Mouse (Mus musculus): ENCODE data around the gene Stat1. TPM values are rescaled to one million over a fixed set of nuclear protein-coding genes. Genes with fewer than 3 reads are reported as not detected.
A peak's percentile ranks its signal among the peaks of the same experiment; 100 is the strongest.

The Stat1 gene
- polyA plus RNA-seq (2015; fragmentation: Nextera tagmentation; extraction: Ambion mirVana), result 10.5 and 13.2 TPM in 2 replicates

DNA sequence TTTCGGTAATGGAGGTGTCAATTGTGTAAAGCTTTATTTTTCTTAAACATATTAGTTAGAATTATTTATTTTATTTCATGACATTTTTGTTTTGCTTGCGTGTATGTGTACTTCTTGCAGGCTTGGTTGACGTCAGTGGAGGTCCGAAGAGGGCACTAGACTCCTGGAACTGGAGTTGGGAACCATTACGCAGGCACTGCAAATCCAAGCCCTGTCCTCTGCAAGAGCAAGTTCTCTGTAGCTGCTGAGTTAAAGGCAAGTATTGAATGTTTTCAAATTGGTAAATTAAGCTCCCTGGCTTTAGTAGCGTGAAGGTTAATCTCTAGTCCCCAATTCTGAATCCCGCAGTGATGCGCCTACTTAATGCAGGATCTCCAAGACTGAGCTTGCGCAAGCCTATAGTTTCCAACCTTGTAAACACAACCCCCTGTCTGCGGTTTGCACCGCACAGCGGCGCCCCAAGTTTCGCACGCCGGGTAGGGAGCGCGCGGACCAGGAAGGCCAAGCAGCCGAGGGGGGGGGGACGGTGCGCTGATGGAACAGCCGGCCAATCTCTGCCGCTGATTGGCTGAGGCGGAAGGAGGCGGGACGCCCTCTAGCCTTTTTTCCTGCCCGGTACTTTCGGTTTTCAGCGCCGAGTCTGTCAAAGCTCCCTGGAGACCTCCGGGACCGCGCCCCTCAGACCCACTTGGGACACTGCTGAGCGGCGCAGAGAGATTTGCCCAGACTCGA, at the start of gene Stat1:
Stat1 (plus strand) TSS at position 581 of the 732 bp plus-strand sequence.
- Histone ChIP-seq H3K4me3 (replicated peaks; ENCODE audit: low read length) (peak within 1 kb of the TSS; percentile 71), H3K27me3 (replicated peaks; ENCODE audit: control insufficient read depth, insufficient read depth, low read length) (no peaks in the 10 kb centered on the region), H3K27ac (ENCODE audit: low read length) (0 out of 2 replicates have a peak within 1 kb of the TSS, but pooled peaks have one; percentile 2), H3K9me3 (ENCODE audit: control insufficient read depth, low read length) (no peaks in the 10 kb centered on the region), H3K4me1 (replicated peaks; ENCODE audit: control insufficient read depth, insufficient read depth, low read length) (peaks cover 10% of the 10 kb centered on the region), H3K36me3 (ENCODE audit: control insufficient read depth, insufficient read depth) (no peaks in the 10 kb centered on the region), H3K9ac (replicated peaks; ENCODE audit: low read depth, low read length) (peak within 1 kb of the TSS; percentile 62), H3K4me2 (ENCODE audit: low read length) (peak within 1 kb of the TSS; percentile 99)
- 3% methylated on average over 37 of the region's 37 CpGs for WGBS
- peak; percentile 95 for ATAC-seq

DNA sequence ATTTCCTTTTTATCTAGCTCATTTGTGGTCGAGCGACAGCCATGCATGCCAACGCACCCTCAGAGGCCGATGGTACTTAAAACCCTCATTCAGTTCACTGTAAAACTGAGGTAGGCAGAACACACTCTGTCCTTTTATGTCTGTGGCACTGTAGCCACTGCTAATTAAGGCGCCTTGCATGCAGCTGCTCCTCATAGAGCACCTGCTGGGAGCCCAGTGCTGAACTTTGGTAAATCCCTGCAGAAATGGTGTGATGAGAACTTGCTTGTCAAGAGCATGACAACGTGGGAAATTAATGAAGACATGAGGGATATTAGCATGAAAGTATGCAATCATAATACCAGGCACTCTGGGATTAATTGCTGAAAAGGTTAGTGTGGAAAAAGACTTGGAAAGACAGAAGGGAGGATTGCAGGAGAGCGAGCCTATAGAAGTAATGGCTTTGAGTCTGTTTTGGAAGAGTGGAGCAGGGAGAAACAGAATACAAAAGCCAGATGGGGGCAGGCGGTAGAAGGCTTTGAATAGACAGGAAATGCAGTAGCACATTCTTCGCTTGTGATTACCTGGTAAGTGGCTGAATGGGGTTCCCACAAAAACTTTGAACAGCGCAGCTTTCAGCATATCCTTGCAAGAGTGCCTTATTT, 39.4 kb upstream of the Stat1 start:
- peak overlapping the region; percentile 1; the same call in 1 of the 2 replicates for H3K4me2 ChIP-seq (ENCODE audit: low read length)
- no peaks in the 10 kb centered on the region for H3K27me3 ChIP-seq (replicated peaks; ENCODE audit: control insufficient read depth, insufficient read depth, low read length)
- WGBS, result under 1% methylated on average over 10 of the region's 10 CpGs
- peaks cover 11% of the 10 kb centered on the region for H3K4me1 ChIP-seq (replicated peaks; ENCODE audit: control insufficient read depth, insufficient read depth, low read length)
- no peak overlapping the region for H3K4me3 ChIP-seq (replicated peaks; ENCODE audit: low read length)
- H3K27ac ChIP-seq (ENCODE audit: low read length), result peak overlapping the region; percentile 6; the same call in 1 of the 2 replicates
- H3K9me3 ChIP-seq (ENCODE audit: control insufficient read depth, low read length), result no peaks in the 10 kb centered on the region
- ATAC-seq, result peak; percentile 79
- no peaks in the 10 kb centered on the region for H3K36me3 ChIP-seq (ENCODE audit: control insufficient read depth, insufficient read depth)
- H3K9ac ChIP-seq (replicated peaks; ENCODE audit: low read depth, low read length), result no peak overlapping the region

DNA sequence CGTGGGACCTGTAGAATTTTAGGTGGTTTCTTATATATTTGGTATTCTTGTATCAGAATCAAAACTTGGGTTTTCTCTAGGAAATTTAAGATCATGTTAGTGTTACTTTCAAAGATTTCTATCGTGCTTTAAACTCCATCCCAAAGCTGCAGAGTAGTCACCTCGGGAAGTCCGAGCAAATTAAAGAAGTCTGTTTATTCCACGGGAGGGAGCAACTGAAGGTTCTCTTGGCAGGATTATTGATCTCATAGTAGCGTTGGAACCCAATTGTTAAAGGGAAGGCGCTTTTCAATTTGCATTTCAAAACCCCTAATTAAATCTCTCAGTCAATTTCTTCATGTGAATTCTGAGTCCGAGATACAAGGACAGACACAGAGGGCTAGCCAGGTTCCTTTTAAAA, 38.9 kb upstream of the Stat1 start:
- Histone ChIP-seq H3K4me1 (replicated peaks; ENCODE audit: control insufficient read depth, insufficient read depth, low read length) (peaks cover 11% of the 10 kb centered on the region), H3K9me3 (ENCODE audit: control insufficient read depth, low read length) (no peaks in the 10 kb centered on the region), H3K27ac (ENCODE audit: low read length) (no peak overlapping the region), H3K36me3 (ENCODE audit: control insufficient read depth, insufficient read depth) (no peaks in the 10 kb centered on the region), H3K27me3 (replicated peaks; ENCODE audit: control insufficient read depth, insufficient read depth, low read length) (no peaks in the 10 kb centered on the region), H3K4me3 (replicated peaks; ENCODE audit: low read length) (no peak overlapping the region), H3K9ac (replicated peaks; ENCODE audit: low read depth, low read length) (no peak overlapping the region), H3K4me2 (ENCODE audit: low read length) (no peak overlapping the region)
- ATAC-seq, result no peak
- under 1% methylated on average over 8 of the region's 8 CpGs for WGBS

DNA sequence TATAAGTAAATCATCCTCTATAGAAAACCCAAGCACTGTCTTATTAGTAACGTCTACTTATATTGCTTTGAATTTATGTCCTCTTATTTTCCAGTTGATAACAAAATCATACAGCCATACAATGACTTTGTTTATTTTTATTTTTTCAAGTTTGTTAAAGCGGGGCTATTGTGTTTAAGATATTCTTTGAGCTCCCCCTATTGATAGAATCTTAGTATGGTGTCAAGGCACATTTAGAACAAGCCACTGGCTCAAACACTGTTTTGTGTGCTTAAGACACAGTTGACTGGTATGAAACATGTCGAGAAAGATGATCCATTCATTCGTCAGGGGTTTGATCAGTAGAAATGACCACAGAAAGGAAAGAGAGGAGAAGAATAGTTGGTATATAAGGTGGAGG, 33.0 kb upstream of the Stat1 start:
- Histone ChIP-seq H3K4me3 (replicated peaks; ENCODE audit: low read length) (no peak overlapping the region), H3K9me3 (ENCODE audit: control insufficient read depth, low read length) (no peaks in the 10 kb centered on the region), H3K27ac (ENCODE audit: low read length) (no peak overlapping the region), H3K9ac (replicated peaks; ENCODE audit: low read depth, low read length) (no peak overlapping the region), H3K36me3 (ENCODE audit: control insufficient read depth, insufficient read depth) (no peaks in the 10 kb centered on the region), H3K4me1 (replicated peaks; ENCODE audit: control insufficient read depth, insufficient read depth, low read length) (no peaks in the 10 kb centered on the region), H3K4me2 (ENCODE audit: low read length) (no peak overlapping the region), H3K27me3 (replicated peaks; ENCODE audit: control insufficient read depth, insufficient read depth, low read length) (no peaks in the 10 kb centered on the region)
- ATAC-seq, result no peak
- 40% methylated on average over 4 of the region's 4 CpGs for WGBS

DNA sequence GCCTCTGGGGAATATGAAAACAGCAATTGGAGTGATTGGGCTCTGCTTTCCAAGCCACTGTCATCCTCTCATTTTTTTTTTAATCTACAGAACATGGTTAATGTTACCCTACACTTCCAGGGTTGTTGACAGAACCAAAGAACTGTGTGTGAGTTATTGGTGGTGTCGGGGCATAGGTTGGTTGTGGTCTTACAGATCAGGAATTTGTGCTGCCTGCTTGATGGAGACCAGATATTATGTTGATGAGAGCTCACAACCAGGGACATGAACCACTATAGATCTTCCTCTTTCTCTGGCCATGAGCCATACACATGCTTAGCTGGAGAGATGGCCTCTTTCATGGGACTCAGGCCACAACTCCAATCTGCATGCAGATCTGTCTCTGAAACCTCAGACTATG, 32.1 kb upstream of the Stat1 start:
- no peaks in the 10 kb centered on the region for H3K36me3 ChIP-seq (ENCODE audit: control insufficient read depth, insufficient read depth)
- no peak overlapping the region for H3K27ac ChIP-seq (ENCODE audit: low read length)
- H3K27me3 ChIP-seq (replicated peaks; ENCODE audit: control insufficient read depth, insufficient read depth, low read length), result no peaks in the 10 kb centered on the region
- no peak for ATAC-seq
- no peak overlapping the region for H3K4me3 ChIP-seq (replicated peaks; ENCODE audit: low read length)
- no peaks in the 10 kb centered on the region for H3K4me1 ChIP-seq (replicated peaks; ENCODE audit: control insufficient read depth, insufficient read depth, low read length)
- no peak overlapping the region for H3K4me2 ChIP-seq (ENCODE audit: low read length)
- H3K9ac ChIP-seq (replicated peaks; ENCODE audit: low read depth, low read length), result no peak overlapping the region
- no peaks in the 10 kb centered on the region for H3K9me3 ChIP-seq (ENCODE audit: control insufficient read depth, low read length)
- 85% methylated on average over 1 of the region's 1 CpGs for WGBS

DNA sequence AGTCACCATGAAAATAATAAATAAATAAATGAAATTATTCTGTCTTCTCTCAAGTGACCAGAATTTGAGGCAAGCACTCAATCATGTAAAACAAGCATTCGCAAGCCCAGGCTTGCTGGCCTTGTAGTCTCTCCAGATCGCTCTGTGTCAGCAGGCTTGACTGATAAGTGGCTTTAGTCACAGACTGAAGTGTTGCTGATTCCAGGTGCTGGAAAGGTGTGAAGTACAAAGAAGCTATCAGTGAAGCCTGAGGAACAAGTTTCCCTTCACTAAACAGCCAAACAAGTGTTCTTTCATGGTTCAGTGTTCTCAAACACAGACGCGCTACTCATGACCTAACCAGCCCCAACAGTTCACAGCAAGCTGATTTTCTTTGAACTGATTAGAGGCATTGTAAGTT, 30.6 kb upstream of the Stat1 start:
- no peak overlapping the region for H3K9ac ChIP-seq (replicated peaks; ENCODE audit: low read depth, low read length)
- no peaks in the 10 kb centered on the region for H3K4me1 ChIP-seq (replicated peaks; ENCODE audit: control insufficient read depth, insufficient read depth, low read length)
- no peaks in the 10 kb centered on the region for H3K9me3 ChIP-seq (ENCODE audit: control insufficient read depth, low read length)
- WGBS, result 62% methylated on average over 4 of the region's 4 CpGs
- no peak overlapping the region for H3K4me3 ChIP-seq (replicated peaks; ENCODE audit: low read length)
- no peaks in the 10 kb centered on the region for H3K27me3 ChIP-seq (replicated peaks; ENCODE audit: control insufficient read depth, insufficient read depth, low read length)
- no peak for ATAC-seq
- H3K4me2 ChIP-seq (ENCODE audit: low read length), result no peak overlapping the region
- H3K36me3 ChIP-seq (ENCODE audit: control insufficient read depth, insufficient read depth), result no peaks in the 10 kb centered on the region
- no peak overlapping the region for H3K27ac ChIP-seq (ENCODE audit: low read length)

DNA sequence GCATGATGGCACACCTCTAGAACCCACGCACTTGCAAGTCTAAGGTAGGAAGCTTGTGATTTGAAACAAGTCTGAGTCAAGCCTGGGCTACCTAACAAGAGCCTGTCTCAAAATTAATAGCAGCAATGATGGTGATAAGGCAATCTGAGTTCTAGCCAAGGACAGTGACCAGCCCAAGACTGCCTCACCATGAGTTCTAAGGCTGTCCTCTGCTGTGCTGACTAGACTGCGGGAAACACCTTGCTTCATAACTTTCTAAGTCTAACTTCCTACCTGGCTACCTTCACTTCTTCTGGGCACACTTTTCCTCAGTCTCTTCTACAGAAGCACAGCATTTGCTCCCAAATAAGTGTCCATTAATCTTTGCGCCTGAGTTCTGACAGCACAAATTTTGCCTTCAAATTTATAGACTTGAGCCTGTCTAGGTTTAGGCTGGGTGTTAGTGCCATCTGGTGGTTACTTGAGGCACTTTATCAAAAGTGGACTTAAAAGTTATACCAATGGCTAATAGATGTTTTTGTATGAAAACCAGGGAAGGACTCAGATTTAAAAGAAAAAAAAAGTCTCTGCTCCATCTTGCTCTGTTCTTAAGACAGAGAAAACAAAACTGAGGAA, 20.5 kb upstream of the Stat1 start:
- Histone ChIP-seq H3K4me3 (replicated peaks; ENCODE audit: low read length) (no peak overlapping the region), H3K27me3 (replicated peaks; ENCODE audit: control insufficient read depth, insufficient read depth, low read length) (no peaks in the 10 kb centered on the region)

DNA sequence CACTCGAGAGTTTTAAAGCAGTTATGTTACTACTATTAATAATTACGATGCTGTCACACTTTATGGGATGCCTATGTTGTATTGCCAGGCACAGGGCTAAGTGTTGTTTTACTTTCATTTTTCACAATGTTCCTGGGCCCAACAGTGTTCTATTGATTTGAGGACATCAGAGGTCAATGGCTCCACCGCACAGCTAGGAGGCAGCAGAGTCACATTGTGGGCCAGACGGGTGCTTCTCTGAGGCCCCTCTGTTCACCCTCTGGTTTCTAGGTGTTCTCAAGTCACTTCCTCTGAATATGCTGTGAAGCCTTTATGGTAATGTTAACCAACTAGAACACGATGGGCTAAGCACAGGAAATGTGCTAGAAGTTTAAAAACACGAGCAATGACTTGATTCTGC, 18.7 kb upstream of the Stat1 start:
- H3K4me3 ChIP-seq (replicated peaks; ENCODE audit: low read length), result no peak overlapping the region
- H3K4me1 ChIP-seq (replicated peaks; ENCODE audit: control insufficient read depth, insufficient read depth, low read length), result no peaks in the 10 kb centered on the region
- no peak overlapping the region for H3K9ac ChIP-seq (replicated peaks; ENCODE audit: low read depth, low read length)
- no peak for ATAC-seq
- 82% methylated on average over 6 of the region's 6 CpGs for WGBS
- H3K27ac ChIP-seq (ENCODE audit: low read length), result no peak overlapping the region
- no peaks in the 10 kb centered on the region for H3K27me3 ChIP-seq (replicated peaks; ENCODE audit: control insufficient read depth, insufficient read depth, low read length)
- H3K9me3 ChIP-seq (ENCODE audit: control insufficient read depth, low read length), result no peaks in the 10 kb centered on the region
- H3K4me2 ChIP-seq (ENCODE audit: low read length), result no peak overlapping the region
- no peaks in the 10 kb centered on the region for H3K36me3 ChIP-seq (ENCODE audit: control insufficient read depth, insufficient read depth)

More for the DNA sequence above, 20.5 kb upstream of the Stat1 start:
- peak; percentile 65; the same call in 1 of the 2 replicates for ATAC-seq
- 81% methylated on average over 3 of the region's 3 CpGs for WGBS
- no peaks in the 10 kb centered on the region for H3K4me1 ChIP-seq (replicated peaks; ENCODE audit: control insufficient read depth, insufficient read depth, low read length)
- no peak overlapping the region for H3K9ac ChIP-seq (replicated peaks; ENCODE audit: low read depth, low read length)
- H3K4me2 ChIP-seq (ENCODE audit: low read length), result no peak overlapping the region
- no peak overlapping the region for H3K27ac ChIP-seq (ENCODE audit: low read length)
- no peaks in the 10 kb centered on the region for H3K9me3 ChIP-seq (ENCODE audit: control insufficient read depth, low read length)
- no peaks in the 10 kb centered on the region for H3K36me3 ChIP-seq (ENCODE audit: control insufficient read depth, insufficient read depth)

DNA sequence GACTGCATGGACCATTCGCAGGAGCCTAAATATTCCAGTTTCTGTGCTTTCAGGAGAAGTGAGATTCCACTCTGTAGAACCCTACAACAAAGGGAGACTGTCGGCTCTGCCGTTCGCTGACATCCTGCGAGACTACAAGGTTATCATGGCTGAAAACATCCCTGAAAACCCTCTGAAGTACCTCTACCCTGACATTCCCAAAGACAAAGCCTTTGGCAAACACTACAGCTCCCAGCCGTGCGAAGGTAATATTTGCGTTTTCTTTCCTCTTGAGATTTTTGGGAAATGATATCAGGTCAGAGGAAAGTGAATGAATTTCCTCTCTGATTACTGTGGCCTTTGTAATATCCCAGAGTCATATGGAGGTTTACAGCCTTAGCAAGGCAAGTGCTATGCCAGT, 16.4 kb upstream of the Stat1 start:
- Histone ChIP-seq H3K4me1 (replicated peaks; ENCODE audit: control insufficient read depth, insufficient read depth, low read length) (no peaks in the 10 kb centered on the region), H3K4me2 (ENCODE audit: low read length) (no peak overlapping the region), H3K9me3 (ENCODE audit: control insufficient read depth, low read length) (no peaks in the 10 kb centered on the region), H3K27ac (ENCODE audit: low read length) (no peak overlapping the region), H3K36me3 (ENCODE audit: control insufficient read depth, insufficient read depth) (no peaks in the 10 kb centered on the region), H3K4me3 (replicated peaks; ENCODE audit: low read length) (no peak overlapping the region), H3K27me3 (replicated peaks; ENCODE audit: control insufficient read depth, insufficient read depth, low read length) (no peaks in the 10 kb centered on the region), H3K9ac (replicated peaks; ENCODE audit: low read depth, low read length) (no peak overlapping the region)
- ATAC-seq, result no peak
- WGBS, result 91% methylated on average over 8 of the region's 8 CpGs
